Mouse (Mus musculus) testis, adult 2 months (tissue): ENCODE results near the gene Bckdhb.

Experiments
- CTCF ChIP-seq: fragments of 200-500 bp; IDR thresholded peaks from 2 replicates; pipeline ENCODE4 v1.5.1; 2012; ENCODE audit warnings: low read depth, mild to moderate bottlenecking, inconsistent platforms, low read length, moderate library complexity; ENCODE audit not compliant: control insufficient read depth, insufficient read depth, insufficient replicate concordance
- POLR2A ChIP-seq: fragments of 200-500 bp; IDR thresholded peaks from 2 replicates; pipeline ENCODE4 v1.6.1; 2012; ENCODE audit warnings: low read depth, mild to moderate bottlenecking, inconsistent platforms, low read length, moderate library complexity; ENCODE audit not compliant: control insufficient read depth

GRCm38 (mm10) chr9:83909836-83910235 lies 15.1 kb upstream of the Bckdhb start:
- no peak for TF ChIP-seq POLR2A
- no peak for TF ChIP-seq CTCF
